Mouse (Mus musculus) heart, postnatal 0 days (tissue): Measurements from ENCODE around the gene Il5.

Experiments
- CTCF ChIP-seq: IDR thresholded peaks from 2 replicates; pipeline ENCODE4 v1.5.1; 2016; ENCODE audit warnings: antibody characterized with exemption, control low read depth, low read depth
- EP300 ChIP-seq: IDR thresholded peaks from 2 replicates; pipeline ENCODE4 v1.6.1; 2016; ENCODE audit warnings: antibody characterized with exemption, low read depth

GRCm38 (mm10) chr11:53762426-53762825 is 41.8 kb downstream of the Il5 start:
- TF ChIP-seq CTCF (no peak), EP300 (no peak)
